Mouse (Mus musculus) lung, postnatal 0 days (tissue): Measurements from ENCODE around the gene Sdccag8.

ENCODE experiments used
- CTCF ChIP-seq: IDR thresholded peaks from 2 replicates; pipeline ENCODE4 v1.5.1; 2016; ENCODE audit warnings: antibody characterized with exemption, mild to moderate bottlenecking
- EP300 ChIP-seq: IDR thresholded peaks from 2 replicates; pipeline ENCODE4 v1.6.1; 2016; ENCODE audit warnings: antibody characterized with exemption, mild to moderate bottlenecking, control low read depth

DNA sequence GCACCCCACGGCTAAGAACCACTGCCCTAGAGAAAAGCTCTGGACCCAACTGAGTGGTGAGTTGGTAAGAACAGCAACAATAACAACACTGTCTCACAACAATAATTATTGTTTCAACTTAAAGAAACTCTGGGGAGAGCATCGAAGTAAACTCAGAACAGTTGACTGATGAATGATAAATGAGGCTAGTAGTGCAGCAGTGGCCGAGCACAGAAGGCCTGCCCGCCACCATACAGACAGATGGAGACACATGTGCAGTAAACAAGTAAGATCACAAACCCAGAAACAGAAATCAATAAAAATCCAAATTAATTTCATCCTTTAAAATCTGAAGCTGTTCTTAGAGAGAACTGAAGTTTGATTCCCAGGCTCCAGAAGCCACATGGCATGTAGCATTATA lies 225.6 kb downstream of the Sdccag8 start:
- no peak for TF ChIP-seq CTCF
- TF ChIP-seq EP300 = no peak
